Mouse (Mus musculus) T-helper 2 cell (primary cell): ENCODE results near the gene Lhfp.

Source experiments
- in situ Hi-C: fragments of 300-600 bp; cut with MboI, MseI; formaldehyde crosslinking; loops from one replicate; pipeline ENCODE4 v1.15.1; 2025; ENCODE audit warnings: high pct_unique_total_duplicates

Gene Lhfp

DNA sequence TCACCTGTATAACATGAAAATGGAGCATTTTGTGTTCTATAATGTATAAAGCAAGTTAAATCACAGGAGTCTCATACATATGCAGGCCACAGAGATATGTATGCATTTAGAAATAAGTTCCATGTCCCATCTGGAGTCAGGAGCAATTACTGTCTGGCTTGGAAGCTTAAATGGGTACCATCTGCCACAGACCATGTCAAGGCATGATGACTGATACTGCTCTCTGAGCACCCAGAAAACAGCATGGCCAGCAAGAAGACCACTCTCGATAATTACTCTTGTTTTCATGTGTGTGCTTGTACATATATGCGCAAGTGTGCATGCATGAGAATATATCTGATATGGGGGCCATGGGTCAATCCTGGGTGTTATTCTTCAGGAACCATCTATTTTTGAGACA is 269.3 kb downstream of the Lhfp start:
- in situ Hi-C loops, result loop anchor here (10.0 kb wide), 1 partner anchor 1454 kb away; no protein-coding TSS in a partner anchor
